15 mouse cellular contexts compared by ENCODE assay signal in the genomic region with DNA sequence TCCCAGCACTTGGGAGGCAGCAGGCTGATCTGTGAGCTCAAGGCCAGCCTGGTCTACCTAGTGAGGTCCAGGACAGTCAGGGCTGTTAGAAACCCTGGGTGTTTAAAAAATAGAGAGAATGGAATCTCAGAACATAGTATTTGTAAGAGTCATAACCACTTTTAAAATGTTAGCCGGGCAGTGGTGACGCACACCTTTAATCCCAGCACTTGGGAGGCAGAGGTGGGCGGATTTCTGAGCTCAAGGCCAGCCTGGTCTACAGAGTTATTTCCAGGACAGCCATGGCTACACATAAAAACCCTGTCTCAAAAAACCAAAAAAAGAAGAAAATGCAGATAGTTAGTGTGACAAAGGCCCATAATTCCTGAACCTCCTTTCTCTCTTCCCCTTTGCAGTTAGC. TPM values are rescaled to one million over a fixed set of nuclear protein-coding genes. Genes with fewer than 3 reads are reported as not detected.
A peak's percentile ranks its signal among the peaks of the same experiment; 100 is the strongest.
DNase-seq lines count a peak whose midpoint lies in the region.
"Had no signal": no experiment of that assay in that cellular context is flagged by ENCODE, and none has a peak within 500 bp of the region (broad histone marks: within the 10 kb centered on the region; RNA-seq: fewer than 3 reads in every experiment).

No protein-coding gene starts in this region.

- DNase-seq in adrenal gland, adult 2 months = peak; percentile 59
- no peak for DNase-seq in adrenal gland, postnatal 14 days
- peak; percentile 27 to 38 for DNase-seq in adrenal gland, postnatal 36 days
- DNase-seq in adrenal gland, postnatal 4 days (ENCODE audit: low spot score in 2 of 2) = no peak
- DNase-seq: adrenal gland, adult 8-10 months; adrenal gland, postnatal 10 days; adrenal gland, postnatal 25 days; B cell, adult 2 months; cerebellum, adult 11 months; cerebellum, adult 11-12 months; cerebellum, adult 18-20 months; cerebellum, adult 2 months; cerebellum, adult 8-10 months; cerebellum, adult 9-10 months; cerebellum, adult 9-11 months had no signal

RNA-seq across cellular contexts. Expression of gene Jmy, which starts 15.3 kb away (rescaled TPM):
- total RNA-seq in adrenal gland, adult 2 months (2021) = 10 to 100 TPM; 42.7 to 48.6 TPM
- polyA plus RNA-seq in adrenal gland, adult 2 months (2012; rRNA removed) = 24.9 and 30.3 TPM in 2 replicates
- total RNA-seq in adrenal gland, postnatal 14 days (2021) = 39.6 TPM in 2 replicates
- total RNA-seq in adrenal gland, postnatal 36 days (2021) = 10 to 100 TPM; 53.8 to 62.4 TPM
- total RNA-seq in adrenal gland, postnatal 4 days (2021) = 10 to 100 TPM; 42.9 to 43.0 TPM

Comparison
In these comparisons a context has a peak if more than half of its experiments do, and no peak if none do; other contexts are left out.
1. DNase-seq: peak in adrenal gland, adult 2 months (single experiment) and adrenal gland, postnatal 36 days (2 of 2); none in adrenal gland, postnatal 14 days (single experiment) and adrenal gland, postnatal 4 days (0 of 2).